Mouse (Mus musculus) hindbrain, embryonic 16.5 days (tissue): ENCODE results near the gene Zbtb41. TPM values are rescaled to one million over a fixed set of nuclear protein-coding genes. Genes with fewer than 3 reads are reported as not detected.

Experiments
- ATAC-seq: fragments of 200-750 bp; cut with Nextera tagmentation; 2 replicates; pipeline ENCODE4 v1.8.0; 2017; ENCODE audit warnings: moderate TSS enrichment, moderate library complexity
- H3K27ac ChIP-seq: fragments of 300-500 bp; sonication (generic); 2 replicates; pipeline ENCODE4 v1.5.1; 2014; ENCODE audit warnings: low read depth, mild to moderate bottlenecking, control low read depth, low read length, moderate library complexity
- H3K27me3 ChIP-seq: fragments of 300-500 bp; sonication (generic); replicated peaks from 2 replicates; pipeline ENCODE4 v1.6.1; 2014; ENCODE audit warnings: low read length; ENCODE audit not compliant: control insufficient read depth, insufficient read depth
- H3K36me3 ChIP-seq: fragments of 300-500 bp; sonication (generic); 2 replicates; pipeline ENCODE4 v1.6.1; 2014; ENCODE audit warnings: mild to moderate bottlenecking, low read length, moderate library complexity, mixed read lengths; ENCODE audit not compliant: control insufficient read depth, insufficient read depth
- H3K4me1 ChIP-seq: fragments of 300-500 bp; sonication (generic); 2 replicates; pipeline ENCODE4 v1.6.1; 2014; ENCODE audit warnings: low read depth, low read length; ENCODE audit not compliant: control insufficient read depth, insufficient read depth
- H3K4me2 ChIP-seq: fragments of 300-500 bp; sonication (generic); 2 replicates; pipeline ENCODE4 v1.6.1; 2014; ENCODE audit warnings: mild to moderate bottlenecking, low read length, control low read depth, moderate library complexity
- H3K4me3 ChIP-seq: fragments of 300-500 bp; sonication (generic); 2 replicates; pipeline ENCODE4 v1.5.1; 2014; ENCODE audit warnings: mild to moderate bottlenecking, low read length, control low read depth, moderate library complexity
- H3K9ac ChIP-seq: fragments of 300-500 bp; sonication (generic); 2 replicates; pipeline ENCODE4 v1.6.1; 2014; ENCODE audit warnings: low read depth, mild to moderate bottlenecking, control low read depth, low read length, moderate library complexity
- H3K9me3 ChIP-seq: fragments of 300-500 bp; sonication (generic); 2 replicates; pipeline ENCODE4 v1.6.1; 2014; ENCODE audit warnings: mild to moderate bottlenecking, low read length, moderate library complexity; ENCODE audit not compliant: control insufficient read depth
- WGBS: fragments of 180-500 bp; shearing (Covaris S2); extraction: QIAGEN DNeasy Blood & Tissue Kit; methylation state at CpG from one replicate; pipeline ENCODE4 v1.1.7; 2014; 5-methylcytosine and 5-hydroxymethylcytosine counted together
- polyA plus RNA-seq: library from polyadenylated mRNA; unstranded; fragments of >200 nt; fragmentation: Nextera tagmentation; extraction: Ambion mirVana; gene quantifications from 2 replicates; pipeline ENCODE4 v1.2.1, GENCODE M21; 2015

Gene Zbtb41
- polyA plus RNA-seq, 1 experiment from 2014 or later, result 11.8 TPM

DNA sequence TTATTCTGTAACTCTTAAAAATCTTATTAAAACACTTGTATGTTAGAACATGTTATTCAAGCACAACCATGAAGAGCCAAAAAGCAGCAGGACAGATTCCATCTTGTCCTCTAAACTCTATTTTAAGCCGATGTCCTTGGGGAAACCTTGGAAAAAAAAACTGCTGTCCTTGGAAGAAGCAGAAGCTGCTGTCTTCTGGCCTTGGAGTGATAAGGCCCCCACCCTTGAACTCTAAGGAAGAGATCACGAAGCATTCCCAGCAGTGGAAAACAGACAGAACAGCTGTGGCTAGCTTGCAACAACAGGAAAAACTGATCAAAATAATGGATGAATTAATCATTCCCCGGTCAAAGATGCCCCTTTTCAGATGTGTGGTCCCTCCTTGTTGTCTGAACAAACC is 74.1 kb downstream of the Zbtb41 start:
- no peaks in the 10 kb centered on the region for H3K36me3 ChIP-seq
- 87% methylated on average over 3 of the region's 3 CpGs for WGBS
- H3K9ac ChIP-seq, result no peak overlapping the region
- no peaks in the 10 kb centered on the region for H3K9me3 ChIP-seq
- H3K27ac ChIP-seq, result no peak overlapping the region
- H3K4me1 ChIP-seq, result no peaks in the 10 kb centered on the region
- H3K4me2 ChIP-seq, result no peak overlapping the region
- H3K27me3 ChIP-seq, result no peaks in the 10 kb centered on the region
- no peak overlapping the region for H3K4me3 ChIP-seq
- no peak for ATAC-seq

DNA sequence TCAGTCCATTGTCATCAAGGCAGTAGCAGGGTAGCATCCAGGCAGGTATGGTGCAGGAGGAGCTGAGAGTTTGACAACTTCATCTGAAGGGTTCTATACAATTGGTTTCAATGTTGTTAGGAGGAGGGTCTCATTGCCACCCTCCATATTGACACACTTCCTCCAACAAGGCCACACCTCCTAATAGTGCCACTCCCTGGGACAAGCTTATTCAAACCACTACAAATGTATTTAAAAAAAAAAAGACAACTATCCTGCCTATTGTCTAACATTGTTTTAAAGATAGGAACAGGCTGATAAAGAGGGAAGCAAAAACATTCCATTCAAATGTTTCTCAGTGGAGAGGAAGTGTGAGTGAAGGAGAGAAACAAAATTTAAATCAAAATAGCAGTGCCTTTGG is 77.7 kb downstream of the Zbtb41 start:
- Histone ChIP-seq H3K4me1 (no peaks in the 10 kb centered on the region), H3K27ac (no peak overlapping the region), H3K27me3 (no peaks in the 10 kb centered on the region), H3K9me3 (no peaks in the 10 kb centered on the region), H3K9ac (no peak overlapping the region), H3K4me3 (no peak overlapping the region), H3K36me3 (no peaks in the 10 kb centered on the region), H3K4me2 (no peak overlapping the region)
- ATAC-seq, result no peak

GRCm38 (mm10) chr1:139501258-139501752 is 79.2 kb downstream of the Zbtb41 start, which contains the start of gene F13b:
F13b (plus strand) TSS chr1:139501702.
- WGBS, result 93% methylated on average over 3 of the region's 3 CpGs

More at GRCm38 (mm10) chr1:139501258-139501752, 79.2 kb downstream of the Zbtb41 start, which contains the start of gene F13b:
- no peak within 1 kb of the TSS for H3K4me3 ChIP-seq
- H3K36me3 ChIP-seq, result no peaks in the 10 kb centered on the region
- H3K9me3 ChIP-seq, result no peaks in the 10 kb centered on the region
- H3K27me3 ChIP-seq, result no peaks in the 10 kb centered on the region
- no peak for ATAC-seq
- no peak within 1 kb of the TSS for H3K9ac ChIP-seq
- no peak within 1 kb of the TSS for H3K27ac ChIP-seq
- H3K4me2 ChIP-seq, result no peak within 1 kb of the TSS
- H3K4me1 ChIP-seq, result no peaks in the 10 kb centered on the region

Other genes with a start within 250 kb of the Zbtb41 start
- gene Crb1, start 45.2 kb upstream of the Zbtb41 start, polyA plus RNA-seq, result 1.2 and 1.4 TPM in 2 replicates
- gene Aspm, start 32.5 kb downstream of the Zbtb41 start, polyA plus RNA-seq, result 2.9 and 3.5 TPM in 2 replicates
- gene F13b, start 79.4 kb downstream of the Zbtb41 start, polyA plus RNA-seq, result not detected in 2 replicates
- not detected in 2 replicates for gene Cfhr1, start 138.0 kb downstream of the Zbtb41 start, polyA plus RNA-seq